Mouse (Mus musculus) MEL (cell line): ENCODE results near the gene Hoxc10. TPM values are rescaled to one million over a fixed set of nuclear protein-coding genes. Genes with fewer than 3 reads are reported as not detected.

ENCODE experiments used
- DNase-seq: peaks from one replicate; pipeline ENCODE4 v3.0.0; 2011; ENCODE audit warnings: low read depth, low spot score
- H3K27ac ChIP-seq: 2 replicates; pipeline ENCODE4 v1.5.1; 2012; ENCODE audit warnings: low read depth, mild to moderate bottlenecking, control low read depth, low read length, moderate library complexity; ENCODE audit not compliant: control insufficient read depth
- H3K27me3 ChIP-seq, 2 experiments: fragments of 150-350 bp in 1 of 2; sonication (generic) in 1 of 2; 2 replicates each; pipeline ENCODE4 v1.6.1; 2012; ENCODE audit warnings: low read length in 2 of 2, mild to moderate bottlenecking in 2 of 2, improper control_type of control experiment in 1 of 2, moderate library complexity in 1 of 2; ENCODE audit not compliant: insufficient read depth in 2 of 2, control insufficient read depth in 1 of 2
- H3K36me3 ChIP-seq, 2 experiments: 2 replicates each; pipeline ENCODE4 v1.6.1; 2012 to 2014; ENCODE audit warnings: low read length in 2 of 2, improper control_type of control experiment in 1 of 2, inconsistent platforms in 1 of 2, mild to moderate bottlenecking in 1 of 2; ENCODE audit not compliant: insufficient read depth in 2 of 2, control insufficient read depth in 1 of 2
- H3K4me1 ChIP-seq, 2 experiments: fragments of 150-350 bp in 1 of 2; sonication (generic) in 1 of 2; 2 replicates each; pipeline ENCODE4 v1.6.1; 2012; ENCODE audit warnings: low read length in 2 of 2, improper control_type of control experiment in 1 of 2, mild to moderate bottlenecking in 1 of 2; ENCODE audit not compliant: insufficient read depth in 2 of 2, control insufficient read depth in 1 of 2
- H3K4me3 ChIP-seq, 2 experiments: fragments of 150-350 bp in 1 of 2; sonication (generic) in 1 of 2; 2 replicates each; pipeline ENCODE4 v1.5.1; 2012; ENCODE audit warnings: low read depth in 2 of 2, low read length in 2 of 2, mild to moderate bottlenecking in 2 of 2, moderate library complexity in 2 of 2, control low read depth in 1 of 2, improper control_type of control experiment in 1 of 2; ENCODE audit not compliant: control insufficient read depth in 1 of 2, insufficient read depth in 1 of 2
- H3K79me2 ChIP-seq: 2 replicates; pipeline ENCODE4 v1.6.1; 2012; ENCODE audit warnings: mild to moderate bottlenecking, low read length, moderate library complexity; ENCODE audit not compliant: control insufficient read depth, poor library complexity, insufficient read depth
- H3K9ac ChIP-seq: 2 replicates; pipeline ENCODE4 v1.6.1; 2012; ENCODE audit warnings: low read depth, mild to moderate bottlenecking, control low read depth, low read length, moderate library complexity; ENCODE audit not compliant: control insufficient read depth, poor library complexity, severe bottlenecking
- H3K9me3 ChIP-seq: fragments of 150-350 bp; sonication (generic); replicated peaks from 2 replicates; pipeline ENCODE4 v1.6.1; 2012; ENCODE audit warnings: mild to moderate bottlenecking, low read length, improper control_type of control experiment, moderate library complexity; ENCODE audit not compliant: insufficient read depth
- CHD1 ChIP-seq: IDR thresholded peaks from 2 replicates; pipeline ENCODE4 v1.6.1; 2012; ENCODE audit warnings: low read depth, mild to moderate bottlenecking, inconsistent platforms, low read length, improper control_type of control experiment
- CTCF ChIP-seq, 3 experiments: IDR thresholded peaks in 2 of 3; conservative IDR thresholded peaks in 1 of 3; 2 replicates each; pipeline ENCODE4 v1.5.1; 2011 to 2012; ENCODE audit warnings: low read length in 3 of 3, low read depth in 2 of 3, mild to moderate bottlenecking in 2 of 3, improper control_type of control experiment in 1 of 3, inconsistent platforms in 1 of 3, mixed read lengths in 1 of 3, moderate library complexity in 1 of 3; ENCODE audit not compliant: control insufficient read depth in 1 of 3, insufficient read depth in 1 of 3, poor library complexity in 1 of 3, severe bottlenecking in 1 of 3
- ELF1 ChIP-seq: IDR thresholded peaks from 2 replicates; pipeline ENCODE4 v1.6.1; 2014; ENCODE audit warnings: low read depth, mild to moderate bottlenecking, inconsistent platforms, low read length, improper control_type of control experiment, moderate library complexity
- EP300 ChIP-seq, 2 experiments: IDR thresholded peaks; 2 replicates each; pipeline ENCODE4 v1.6.1; 2011; ENCODE audit warnings: improper control_type of control experiment in 2 of 2, low read length in 2 of 2, low read depth in 1 of 2, mild to moderate bottlenecking in 1 of 2
- GABPA ChIP-seq: IDR thresholded peaks from 2 replicates; pipeline ENCODE4 v1.6.1; 2012; ENCODE audit warnings: low read depth, mild to moderate bottlenecking, inconsistent platforms, low read length, improper control_type of control experiment, moderate library complexity
- GATA1 ChIP-seq: IDR thresholded peaks from 2 replicates; pipeline ENCODE4 v1.6.1; 2011; ENCODE audit warnings: low read depth, low read length, improper control_type of control experiment
- KAT2A ChIP-seq: conservative IDR thresholded peaks from 2 replicates; pipeline ENCODE4 v1.6.1; 2012; ENCODE audit warnings: low read depth, low read length, improper control_type of control experiment, inconsistent platforms
- MXI1 ChIP-seq: IDR thresholded peaks from 2 replicates; pipeline ENCODE4 v1.6.1; 2011; ENCODE audit warnings: mild to moderate bottlenecking, low read depth, low read length, improper control_type of control experiment
- NELFE ChIP-seq: IDR thresholded peaks from 2 replicates; pipeline ENCODE4 v1.6.1; 2011; ENCODE audit warnings: low read depth, low read length, improper control_type of control experiment
- TBP ChIP-seq: IDR thresholded peaks from 2 replicates; pipeline ENCODE4 v1.8.0; 2011; ENCODE audit warnings: low read depth, low read length, improper control_type of control experiment
- USF1 ChIP-seq: IDR thresholded peaks from 2 replicates; pipeline ENCODE4 v1.6.1; 2014; ENCODE audit warnings: low read depth, mild to moderate bottlenecking, inconsistent platforms, low read length, improper control_type of control experiment, moderate library complexity
- ZC3H11A ChIP-seq: IDR thresholded peaks from 2 replicates; pipeline ENCODE4 v1.6.1; 2012; ENCODE audit warnings: low read depth, mild to moderate bottlenecking, inconsistent platforms, low read length, improper control_type of control experiment
- polyA plus RNA-seq, 2 experiments: library from polyadenylated mRNA; stranded (reverse) in 1 of 2; unstranded in 1 of 2; fragments of >175 nt in 1 of 2; fragments of >200 nt in 1 of 2; gene quantifications; 2 replicates each; pipeline versions ENCODE4 v1.2.1 to v1.2.4; 2012; ENCODE audit warnings: low replicate concordance in 2 of 2, low read depth in 1 of 2; ENCODE audit not compliant: insufficient read length in 2 of 2, insufficient read depth in 1 of 2, missing spikeins in 1 of 2
- total RNA-seq: library from RNA; depleted of rRNA; stranded (reverse); fragments of 300-350 nt; gene quantifications from 2 replicates; pipeline ENCODE4 v1.2.3, GENCODE M21; 2012

The Hoxc10 gene
- total and polyA plus RNA-seq, 3 experiments = 6.8 to 24.8 TPM; not detected in 1

- no peaks in the 10 kb centered on the region for H3K9me3 ChIP-seq
- H3K27me3 ChIP-seq = no peaks in the 10 kb centered on the region
- peaks cover 0 to 6% of the 10 kb centered on the region in 2 experiments; a peak in 1 of 4 replicates for H3K4me1 ChIP-seq
- H3K79me2 ChIP-seq = peaks cover 8% of the 10 kb centered on the region; the same call in 1 of the 2 replicates
- H3K36me3 ChIP-seq = no peaks in the 10 kb centered on the region
- DNase-seq = no peak
- H3K4me3 ChIP-seq = no peak overlapping the region
- no peak overlapping the region for H3K27ac ChIP-seq
- H3K9ac ChIP-seq = no peak overlapping the region
- TF ChIP-seq ZC3H11A = no peak
- no peak for TF ChIP-seq CHD1
- no peak for TF ChIP-seq TBP
- TF ChIP-seq ELF1 = no peak
- TF ChIP-seq GATA1 = no peak
Measured at GRCm38 (mm10) chr15:103014166-103015008, 47.8 kb downstream of the Hoxc10 start.

- Histone ChIP-seq H3K27ac (no peak overlapping the region), H3K79me2 (peaks cover 7% of the 10 kb centered on the region; the same call in 1 of the 2 replicates), H3K9me3 (no peaks in the 10 kb centered on the region), H3K4me3 (no peak overlapping the region)
- TF ChIP-seq CTCF (IDR thresholded peaks at IDR 0.05 in 2 of 3, conservative IDR thresholded peaks at IDR 0.05 in 1 of 3; ENCODE audit: control insufficient read depth in 1 of 3, insufficient read depth in 1 of 3, low read depth in 2 of 3, low read length in 3 of 3, poor library complexity in 1 of 3, severe bottlenecking in 1 of 3) (no peak), USF1 (no peak), EP300 (IDR thresholded peaks at IDR 0.05; ENCODE audit: low read depth in 1 of 2, low read length in 2 of 2) (no peak), MXI1 (no peak), KAT2A (no peak), GABPA (no peak), NELFE (no peak), ZC3H11A (no peak)
- TF ChIP-seq, all 39 proteins: peak for 0
- Histone ChIP-seq H3K27me3 (no peaks in the 10 kb centered on the region), H3K36me3 (no peaks in the 10 kb centered on the region), H3K4me1 (0 out of 4 replicates have a peak, but pooled peaks cover 0 to 2% of the 10 kb centered on the region in 2 experiments), H3K9ac (no peak overlapping the region)
- no peak for DNase-seq
Measured at GRCm38 (mm10) chr15:103015009-103015399, 48.4 kb downstream of the Hoxc10 start.
